Mouse (Mus musculus): ENCODE data around the gene Klhl6. TPM values are rescaled to one million over a fixed set of nuclear protein-coding genes. Genes with fewer than 3 reads are reported as not detected.

The Klhl6 gene
- total and polyA plus RNA-seq, 3 experiments: 39.2 to 66.8 (median 65.0) TPM

GRCm38 (mm10) chr16:19972736-19973350, 10.0 kb downstream of the Klhl6 start:
- Histone ChIP-seq H3K27me3 (replicated peaks) (no peaks in the 10 kb centered on the region), H3K9me3 (replicated peaks; ENCODE audit: low read length) (peaks cover 11% of the 10 kb centered on the region), H3K27ac (ENCODE audit: insufficient read depth, low read depth) (no peak overlapping the region), H3K4me1 (ENCODE audit: control insufficient read depth in 1 of 2, insufficient read depth in 2 of 2) (peaks cover 3 to 75% of the 10 kb centered on the region in 2 experiments), H3K4me2 (ENCODE audit: insufficient read depth, low read depth, poor library complexity, severe bottlenecking) (no peak overlapping the region), H3K9ac (ENCODE audit: insufficient read depth, low read depth) (no peak overlapping the region), H3K4me3 (replicated peaks in 1 of 3; ENCODE audit: low read depth in 2 of 3, low read length in 2 of 3, poor library complexity in 1 of 3) (no peak overlapping the region), H3K36me3 (replicated peaks in 1 of 2; ENCODE audit: control insufficient read depth in 1 of 2, insufficient read depth in 1 of 2, low read length in 1 of 2) (peaks cover 0 to 32% of the 10 kb centered on the region in 2 experiments), H3K79me2 (replicated peaks; ENCODE audit: control insufficient read depth, extremely low read depth, insufficient read depth, poor library complexity, severe bottlenecking) (no peaks in the 10 kb centered on the region)
- in situ Hi-C loops (cut with MboI; ENCODE audit: low pct_ligation_motif_present, low pct_unique_long_range_greater_than_20kb, low sequenced_read_pairs) (loop anchor here (10.0 kb wide), 1 partner anchor 122 kb away; the partner anchor contains the start of gene Klhl24), dilution Hi-C loops (cut with MboI; ENCODE audit: extremely low pct_ligation_motif_present, extremely low pct_unique_long_range_greater_than_20kb, low sequenced_read_pairs) (no loop called here)
- 0 out of 2 replicates have a peak, but pooled peaks have one; percentile 22 for TF ChIP-seq MEF2A (IDR thresholded peaks at IDR 0.05; ENCODE audit: borderline replicate concordance, low read depth, low read length)
- no peak for TF ChIP-seq ZKSCAN1 (IDR thresholded peaks at IDR 0.05; ENCODE audit: borderline replicate concordance, low read depth, low read length)
- TF ChIP-seq TBP (conservative IDR thresholded peaks at IDR 0.05; ENCODE audit: low read depth, low read length): no peak
- TF ChIP-seq GABPA (IDR thresholded peaks at IDR 0.05; ENCODE audit: insufficient replicate concordance, low read depth, low read length): no peak
- TF ChIP-seq MAX (IDR thresholded peaks at IDR 0.05; ENCODE audit: low read length): peak; percentile 68
- TF ChIP-seq SIN3A (IDR thresholded peaks at IDR 0.05; ENCODE audit: low read length): 0 out of 2 replicates have a peak, but pooled peaks have one; percentile 23
- TF ChIP-seq KAT2A (IDR thresholded peaks at IDR 0.05; ENCODE audit: insufficient replicate concordance, low read length): 0 out of 2 replicates have a peak, but pooled peaks have one; percentile 14
- TF ChIP-seq E2F4 (IDR thresholded peaks at IDR 0.05; ENCODE audit: insufficient replicate concordance, low read depth, low read length): no peak
- no peak for TF ChIP-seq MAFK (IDR thresholded peaks at IDR 0.05; ENCODE audit: insufficient replicate concordance, low read length)
- TF ChIP-seq HCFC1 (IDR thresholded peaks at IDR 0.05; ENCODE audit: low read depth, low read length): no peak
- 0 out of 2 replicates have a peak, but pooled peaks have one; percentile 46 for TF ChIP-seq MYC (IDR thresholded peaks at IDR 0.05; ENCODE audit: low read depth, low read length)
- TF ChIP-seq RCOR1 (conservative IDR thresholded peaks at IDR 0.05; ENCODE audit: low read depth, low read length): no peak
- no peak for TF ChIP-seq UBTF (IDR thresholded peaks at IDR 0.05; ENCODE audit: low read depth, low read length)
- peak; percentile 65 for TF ChIP-seq BHLHE40 (IDR thresholded peaks at IDR 0.05; ENCODE audit: low read depth, low read length)
- peak; percentile 48; the same call in 1 of the 2 replicates for TF ChIP-seq EP300 (IDR thresholded peaks at IDR 0.05; ENCODE audit: low read length)
- 0 out of 2 replicates have a peak, but pooled peaks have one; percentile 10 for TF ChIP-seq CHD2 (IDR thresholded peaks at IDR 0.05; ENCODE audit: low read length)
- peak; percentile 79 for DNase-seq (ENCODE audit: extremely low read depth)

GRCm38 (mm10) chr16:19969506-19969905, 13.3 kb downstream of the Klhl6 start:
- Histone ChIP-seq H3K9ac (ENCODE audit: insufficient read depth, low read depth) (no peak overlapping the region), H3K4me1 (ENCODE audit: control insufficient read depth in 1 of 2, insufficient read depth in 2 of 2) (peaks cover 3 to 61% of the 10 kb centered on the region in 2 experiments), H3K4me3 (replicated peaks in 1 of 3; ENCODE audit: low read depth in 2 of 3, low read length in 2 of 3, poor library complexity in 1 of 3) (no peak overlapping the region), H3K27me3 (replicated peaks) (no peaks in the 10 kb centered on the region), H3K27ac (ENCODE audit: insufficient read depth, low read depth) (no peak overlapping the region), H3K4me2 (ENCODE audit: insufficient read depth, low read depth, poor library complexity, severe bottlenecking) (no peak overlapping the region), H3K36me3 (replicated peaks in 1 of 2; ENCODE audit: control insufficient read depth in 1 of 2, insufficient read depth in 1 of 2, low read length in 1 of 2) (peaks cover 9 to 34% of the 10 kb centered on the region in 2 experiments), H3K79me2 (replicated peaks; ENCODE audit: control insufficient read depth, extremely low read depth, insufficient read depth, poor library complexity, severe bottlenecking) (no peaks in the 10 kb centered on the region), H3K9me3 (replicated peaks; ENCODE audit: low read length) (peaks cover 11% of the 10 kb centered on the region)
- DNase-seq (ENCODE audit: extremely low read depth): no peak
- dilution Hi-C loops (cut with MboI; ENCODE audit: extremely low pct_ligation_motif_present, extremely low pct_unique_long_range_greater_than_20kb, low sequenced_read_pairs) (no loop called here), in situ Hi-C loops (cut with MboI; ENCODE audit: low pct_ligation_motif_present, low pct_unique_long_range_greater_than_20kb, low sequenced_read_pairs) (no loop called here)
- TF ChIP-seq NRF1 (IDR thresholded peaks at IDR 0.05; ENCODE audit: low read depth, low read length): no peak
- TF ChIP-seq CHD2 (IDR thresholded peaks at IDR 0.05; ENCODE audit: low read length): no peak
- no peak for TF ChIP-seq CTCF (conservative IDR thresholded peaks at IDR 0.05 in 1 of 2, IDR thresholded peaks at IDR 0.05 in 1 of 2; ENCODE audit: low read depth in 2 of 2, low read length in 2 of 2)
